Mouse (Mus musculus) testis, adult 2 months (tissue): Measurements from ENCODE around the gene Btbd19. TPM values are rescaled to one million over a fixed set of nuclear protein-coding genes. Genes with fewer than 3 reads are reported as not detected.
A peak's percentile ranks its signal among the peaks of the same experiment; 100 is the strongest.

Experiments
- H3K27ac ChIP-seq: fragments of 200-500 bp; 2 replicates; pipeline ENCODE4 v1.5.1; 2012; ENCODE audit warnings: low read depth, low read length; ENCODE audit not compliant: control insufficient read depth, insufficient read depth
- H3K27me3 ChIP-seq: fragments of 200-500 bp; 2 replicates; pipeline ENCODE4 v1.6.1; 2012; ENCODE audit warnings: mild to moderate bottlenecking, low read length, moderate library complexity; ENCODE audit not compliant: control insufficient read depth, insufficient read depth
- H3K36me3 ChIP-seq: fragments of 200-500 bp; 2 replicates; pipeline ENCODE4 v1.6.1; 2012; ENCODE audit warnings: mild to moderate bottlenecking, low read length; ENCODE audit not compliant: control insufficient read depth, insufficient read depth
- H3K4me1 ChIP-seq: fragments of 200-500 bp; 2 replicates; pipeline ENCODE4 v1.6.1; 2012; ENCODE audit warnings: low read length; ENCODE audit not compliant: control insufficient read depth, insufficient read depth
- H3K4me3 ChIP-seq: fragments of 200-500 bp; 2 replicates; pipeline ENCODE4 v1.5.1; 2012; ENCODE audit warnings: low read depth, mild to moderate bottlenecking, low read length, moderate library complexity, mixed read lengths; ENCODE audit not compliant: control insufficient read depth
- CTCF ChIP-seq: fragments of 200-500 bp; IDR thresholded peaks from 2 replicates; pipeline ENCODE4 v1.5.1; 2012; ENCODE audit warnings: low read depth, mild to moderate bottlenecking, inconsistent platforms, low read length, moderate library complexity; ENCODE audit not compliant: control insufficient read depth, insufficient read depth, insufficient replicate concordance
- POLR2A ChIP-seq: fragments of 200-500 bp; IDR thresholded peaks from 2 replicates; pipeline ENCODE4 v1.6.1; 2012; ENCODE audit warnings: low read depth, mild to moderate bottlenecking, inconsistent platforms, low read length, moderate library complexity; ENCODE audit not compliant: control insufficient read depth
- polyA plus RNA-seq: library from polyadenylated mRNA; depleted of rRNA; stranded (reverse); fragments of >200 nt; gene quantifications from 2 replicates; pipeline ENCODE4 v1.2.3, GENCODE M21; 2012

The Btbd19 gene
- polyA plus RNA-seq, 1 experiment = 3.2 TPM

- Histone ChIP-seq H3K27ac (no peak overlapping the region), H3K27me3 (no peaks in the 10 kb centered on the region), H3K4me1 (peaks cover 7% of the 10 kb centered on the region), H3K4me3 (no peak overlapping the region), H3K36me3 (no peaks in the 10 kb centered on the region; the same call in 1 of the 2 replicates)
- TF ChIP-seq POLR2A (no peak), CTCF (no peak)
Measured at GRCm38 (mm10) chr4:117152714-117153113, 27.2 kb upstream of the Btbd19 start.

DNA sequence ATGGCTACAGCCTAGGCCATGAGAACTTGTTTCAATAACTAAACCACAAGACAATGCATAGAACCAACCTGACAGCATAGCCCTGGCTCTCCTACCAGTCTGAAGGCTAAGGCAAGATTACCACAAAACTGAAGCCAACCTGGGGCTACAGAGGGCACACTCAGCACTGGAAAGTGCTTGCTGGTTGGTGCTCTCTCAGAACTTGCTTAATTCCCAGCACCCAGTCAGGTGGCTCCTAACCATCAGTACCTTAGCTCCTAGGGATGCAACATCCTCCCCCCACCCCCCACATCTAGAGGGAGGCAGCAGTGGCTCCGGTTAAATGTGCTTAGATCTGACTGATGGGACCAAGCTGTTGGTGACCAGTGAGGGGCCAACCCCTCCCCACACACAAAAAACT, 25.9 kb upstream of the Btbd19 start:
- H3K36me3 ChIP-seq = no peaks in the 10 kb centered on the region; the same call in 1 of the 2 replicates

GRCm38 (mm10) chr4:117150212-117150733, 24.7 kb upstream of the Btbd19 start:
- TF ChIP-seq CTCF (no peak), POLR2A (no peak)
- Histone ChIP-seq H3K4me3 (no peak overlapping the region), H3K27ac (no peak overlapping the region), H3K36me3 (no peaks in the 10 kb centered on the region; the same call in 1 of the 2 replicates), H3K4me1 (peaks cover 12% of the 10 kb centered on the region), H3K27me3 (no peaks in the 10 kb centered on the region)

More for the DNA sequence above, 25.9 kb upstream of the Btbd19 start:
- no peak for TF ChIP-seq POLR2A
- Histone ChIP-seq H3K27me3 (no peaks in the 10 kb centered on the region), H3K4me1 (peaks cover 5% of the 10 kb centered on the region), H3K27ac (no peak overlapping the region), H3K4me3 (no peak overlapping the region)

DNA sequence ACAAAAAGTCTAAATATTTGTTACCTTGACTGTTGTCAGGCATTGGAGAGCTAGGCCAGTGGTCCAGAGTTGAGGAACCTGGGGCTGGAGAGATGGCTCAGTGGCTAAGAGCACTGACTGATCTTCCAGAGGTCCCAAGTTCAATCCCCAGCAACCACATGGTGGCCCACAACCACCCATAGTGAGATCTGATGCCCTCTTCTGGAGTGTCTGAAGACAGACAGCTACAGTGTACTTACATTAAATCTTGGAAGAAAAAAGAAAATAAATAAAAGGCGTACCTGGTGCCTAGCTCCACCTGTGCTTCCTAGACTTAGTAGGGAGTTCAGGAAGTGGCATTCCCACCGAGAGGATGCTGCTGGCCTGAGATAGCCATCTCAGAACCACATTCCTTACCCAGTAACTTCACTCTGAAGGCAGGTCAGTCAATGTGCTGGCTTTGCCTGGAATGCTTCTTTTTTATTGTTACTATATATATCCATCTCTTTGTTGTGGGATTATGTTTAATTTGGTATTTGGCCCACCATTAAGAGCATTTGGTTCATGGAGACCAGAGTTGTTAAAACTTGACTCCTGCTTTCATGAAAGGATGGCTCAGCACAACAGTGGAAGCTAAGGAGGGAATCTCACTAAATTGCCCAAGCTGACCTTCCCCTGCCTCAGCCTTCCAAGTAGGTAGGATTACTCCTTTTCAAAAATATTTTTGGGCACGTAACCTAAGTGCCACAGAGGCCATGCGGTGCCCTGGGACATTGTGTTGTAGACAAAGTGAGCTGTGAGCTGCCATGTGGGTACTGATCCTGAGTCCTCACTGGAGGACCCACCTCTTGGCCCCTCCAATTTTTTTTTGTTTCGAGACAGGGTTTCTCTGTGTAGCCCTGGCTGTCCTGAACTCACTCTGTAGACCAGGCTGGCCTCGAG, 24.0 kb upstream of the Btbd19 start:
- Histone ChIP-seq H3K36me3 (no peaks in the 10 kb centered on the region; the same call in 1 of the 2 replicates), H3K4me1 (peaks cover 12% of the 10 kb centered on the region), H3K27me3 (no peaks in the 10 kb centered on the region), H3K4me3 (no peak overlapping the region), H3K27ac (no peak overlapping the region)
- no peak for TF ChIP-seq POLR2A
- TF ChIP-seq CTCF = no peak

GRCm38 (mm10) chr4:117148815-117149214, 23.3 kb upstream of the Btbd19 start:
- Histone ChIP-seq H3K4me1 (peaks cover 12% of the 10 kb centered on the region), H3K27ac (no peak overlapping the region), H3K27me3 (no peaks in the 10 kb centered on the region), H3K36me3 (no peaks in the 10 kb centered on the region; the same call in 1 of the 2 replicates), H3K4me3 (peak overlapping the region; percentile 6; the same call in 1 of the 2 replicates)
- TF ChIP-seq POLR2A (no peak), CTCF (no peak)

- TF ChIP-seq POLR2A (no peak), CTCF (no peak)
- Histone ChIP-seq H3K27me3 (no peaks in the 10 kb centered on the region), H3K4me3 (no peak overlapping the region), H3K36me3 (no peaks in the 10 kb centered on the region; the same call in 1 of the 2 replicates), H3K27ac (no peak overlapping the region), H3K4me1 (peaks cover 12% of the 10 kb centered on the region)
Measured at GRCm38 (mm10) chr4:117148047-117148713, 22.7 kb upstream of the Btbd19 start.

DNA sequence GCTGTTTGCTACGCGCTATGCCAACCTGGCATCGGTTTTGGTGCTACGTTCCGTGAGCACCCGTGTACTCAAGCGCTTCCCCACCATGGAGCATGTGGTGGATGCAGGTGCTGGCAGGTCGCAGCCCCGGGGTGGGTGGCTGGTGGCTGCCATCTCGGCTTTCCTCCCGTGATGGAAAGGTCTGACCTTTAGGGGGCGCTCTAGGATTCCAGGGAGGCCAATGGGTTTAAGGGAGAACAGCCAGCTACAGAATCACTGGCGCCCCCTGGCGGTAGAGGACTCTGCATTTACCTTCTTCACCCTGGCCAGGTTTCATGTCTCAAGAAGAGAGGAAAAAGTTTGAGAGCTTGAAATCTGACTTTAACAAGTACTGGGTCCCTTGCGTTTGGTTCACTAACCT, 20.7 kb upstream of the Btbd19 start:
- no peaks in the 10 kb centered on the region for H3K36me3 ChIP-seq
- H3K4me1 ChIP-seq = peaks cover 12% of the 10 kb centered on the region
- H3K4me3 ChIP-seq = peak overlapping the region; percentile 73
- no peak overlapping the region for H3K27ac ChIP-seq
- H3K27me3 ChIP-seq = no peaks in the 10 kb centered on the region
- peak; percentile 89 for TF ChIP-seq CTCF
- TF ChIP-seq POLR2A = no peak
